Mouse (Mus musculus): ENCODE measurements at regions not wholly inside any gene's neighbourhood (a gene's known extent, or its start where the extent isn't known, plus 50 kb on each side); places are given as distances from the start of the nearest gene placed in this dataset.
A peak's percentile ranks its signal among the peaks of the same experiment; 100 is the strongest.

DNA sequence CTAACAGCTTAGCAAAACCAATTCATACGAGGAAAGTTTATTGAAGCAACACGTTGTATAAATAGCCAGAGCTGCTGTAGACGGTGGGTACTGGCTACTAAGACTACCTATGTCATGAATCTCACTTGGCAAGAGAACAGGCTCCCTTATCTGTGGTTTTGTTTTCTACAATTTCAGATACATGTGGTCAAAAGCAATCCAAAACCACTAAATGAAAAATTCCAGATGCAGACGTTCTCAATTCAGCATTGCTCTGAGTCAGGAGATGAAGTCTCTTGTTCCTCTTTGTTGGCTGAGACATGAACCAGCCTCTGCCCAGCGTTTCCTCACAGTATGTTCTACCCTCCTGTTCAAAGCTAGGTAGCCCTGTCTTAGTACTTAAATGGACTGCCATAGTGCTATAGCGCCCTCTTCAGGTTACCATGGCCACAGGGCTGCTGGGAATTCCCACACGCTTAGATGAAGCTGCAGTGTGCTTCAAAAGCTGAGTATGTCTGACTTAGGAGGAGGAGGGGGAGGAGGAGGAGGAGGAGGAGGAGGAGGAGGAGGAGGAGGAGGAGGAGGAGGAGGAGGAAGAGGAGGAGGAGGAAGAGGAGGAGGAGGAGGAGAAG lies 119.0 kb upstream of the Smyd2 start:
- peak; percentile 67 for TF ChIP-seq CTCF (conservative IDR thresholded peaks at IDR 0.05; ENCODE audit: insufficient read depth, insufficient read length, low read depth, low read length)
- no peak for TF ChIP-seq POLR2A (IDR thresholded peaks at IDR 0.05; ENCODE audit: low read depth, low read length)

Data from kidney, adult 2 months (tissue).